Mouse (Mus musculus) CD4-positive, CD25-positive, alpha-beta regulatory T cell, adult 9 weeks (primary cell): ENCODE data around the gene Gm26938. TPM values are rescaled to one million over a fixed set of nuclear protein-coding genes. Genes with fewer than 3 reads are reported as not detected.

Source experiments
- polyA plus RNA-seq: library from polyadenylated mRNA; unstranded; fragments of 100-300 nt; shearing (Covaris generic); gene quantifications from one replicate; pipeline ENCODE4 v1.2.1, GENCODE M21; 2017

Gm26938 gene
- not detected for polyA plus RNA-seq

GRCm38 (mm10) chr5:139826357-139827055 lies at the start of gene Gm26938, which contains the start of gene Psmg3:
Gm26938 (minus strand) TSS chr5:139826407.
Psmg3 (minus strand) TSS chr5:139826885.

GRCm38 (mm10) chr5:139819538-139820181 lies 6.5 kb downstream of the Gm26938 start, which contains the start of gene Tmem184a:
Tmem184a (minus strand) TSS chr5:139819917.

DNA sequence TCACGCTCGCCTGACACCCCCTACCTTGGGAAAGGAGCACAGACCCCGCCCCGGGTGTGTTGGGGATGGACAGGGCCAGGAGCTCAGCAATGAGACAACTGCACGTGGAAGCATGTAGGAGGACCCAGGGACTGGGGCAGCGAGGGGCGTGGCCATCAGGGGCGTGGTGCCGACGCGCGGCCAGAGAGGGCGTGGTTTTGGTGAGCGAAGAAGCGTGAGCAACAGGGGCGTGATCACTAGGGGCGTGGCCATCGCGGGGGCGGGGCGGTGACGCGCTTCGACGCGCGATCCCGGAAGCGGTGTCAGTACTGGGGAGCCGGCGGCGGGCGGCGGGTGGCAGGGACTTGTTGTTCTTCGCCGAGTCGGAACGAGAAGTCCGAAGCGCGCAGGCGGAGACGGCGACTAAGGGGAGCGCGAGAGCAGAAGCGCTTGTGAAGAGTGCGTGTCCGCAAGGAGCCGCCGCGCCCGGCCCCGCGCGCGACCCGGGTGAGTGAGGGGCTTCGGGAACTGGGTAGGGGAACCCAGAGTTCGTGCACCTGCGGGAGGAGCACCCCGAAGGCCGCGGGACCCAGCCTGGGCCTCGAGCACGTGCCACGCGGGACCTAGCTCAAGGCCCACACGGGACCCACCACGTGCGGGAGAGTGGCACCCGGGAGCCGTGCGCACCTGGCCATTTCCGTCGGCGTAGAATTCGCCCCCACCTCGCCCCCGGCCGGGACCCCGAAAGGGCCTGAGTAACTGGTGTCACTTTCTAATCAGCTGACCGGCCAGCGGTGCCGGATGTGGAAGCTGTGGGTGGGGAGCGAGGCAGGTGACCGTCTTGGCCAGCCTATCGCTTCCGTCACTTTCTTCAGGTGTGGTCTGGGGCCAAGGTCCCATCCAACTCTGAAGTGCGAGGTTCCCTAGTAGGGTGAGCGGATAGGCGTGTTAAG lies 34.7 kb downstream of the Gm26938 start, which contains the start of gene Mafk:
Gene Mafk, plus strand, starts transcription at position 287 of the 932 bp plus-strand sequence.

DNA sequence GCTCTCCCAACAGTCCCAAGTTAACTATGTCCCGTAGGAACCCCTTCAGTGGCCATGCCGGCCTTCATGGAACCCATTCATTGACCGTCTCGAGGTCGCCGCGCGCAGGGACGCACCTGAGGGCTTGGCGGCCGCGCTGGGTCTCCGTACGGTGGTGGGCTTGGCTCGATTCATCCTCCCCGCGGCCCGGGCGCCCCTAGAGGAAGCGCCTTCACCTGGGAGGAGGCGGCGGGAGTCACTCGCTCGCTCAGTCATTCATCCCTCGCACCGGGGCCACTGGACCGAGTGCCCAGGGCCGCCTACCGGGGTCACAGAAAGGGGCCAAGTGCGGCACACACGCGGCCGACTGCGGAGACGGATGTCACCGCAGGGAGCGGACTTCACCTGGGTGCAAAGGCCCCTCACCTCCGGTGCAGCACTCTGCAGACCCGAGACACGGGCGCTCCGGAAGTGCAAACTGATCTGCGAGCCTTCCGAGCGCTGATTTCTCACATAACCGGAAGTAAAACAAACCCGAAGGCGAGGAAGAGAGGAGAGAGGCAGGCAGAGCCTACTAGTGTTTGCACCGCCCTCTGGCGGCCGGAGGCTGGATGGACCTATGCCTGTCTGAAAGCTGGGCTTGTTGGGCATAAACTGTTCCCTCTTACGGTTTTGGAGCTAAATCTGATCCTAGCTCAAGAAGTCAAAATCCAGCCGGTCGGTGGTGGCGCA lies 50.8 kb downstream of the Gm26938 start, which contains the start of gene Ints1:
Gene Ints1, minus strand, starts transcription at position 459 of the 711 bp plus-strand sequence.

Other genes starting within 250 kb of the Gm26938 start
- gene Micall2, start 90.1 kb downstream of the Gm26938 start, polyA plus RNA-seq = 0.17 TPM
- gene Ints1, start 50.7 kb downstream of the Gm26938 start, polyA plus RNA-seq = 41.7 TPM
- 42.8 TPM for gene Mafk, start 34.9 kb downstream of the Gm26938 start, polyA plus RNA-seq
- 0.15 TPM for gene Tmem184a, start 6.5 kb downstream of the Gm26938 start, polyA plus RNA-seq
- gene Psmg3, start 478 bp upstream of the Gm26938 start, polyA plus RNA-seq = 67.7 TPM
- gene Elfn1, start 81.5 kb upstream of the Gm26938 start, polyA plus RNA-seq = not detected